Mouse (Mus musculus): ENCODE data around the gene 6430628N08Rik. TPM values are rescaled to one million over a fixed set of nuclear protein-coding genes. Genes with fewer than 3 reads are reported as not detected.

The 6430628N08Rik gene
- polyA plus RNA-seq, 1 experiment from 2014 or later = 0.10 TPM

- 86% methylated on average over 5 of the region's 5 CpGs for WGBS
- DNase-seq (ENCODE audit: low spot score) = no peak
- Histone ChIP-seq H3K4me1 (ENCODE audit: control insufficient read depth, insufficient read depth, low read length) (no peaks in the 10 kb centered on the region), H3K27me3 (replicated peaks; ENCODE audit: control insufficient read depth, insufficient read depth, low read length) (peaks cover 4% of the 10 kb centered on the region; the same call in 1 of the 2 replicates), H3K4me3 (ENCODE audit: low read depth, low read length) (no peak overlapping the region), H3K27ac (replicated peaks; ENCODE audit: low read depth, low read length) (no peak overlapping the region), H3K9me3 (ENCODE audit: control insufficient read depth, low read length) (no peaks in the 10 kb centered on the region), H3K36me3 (ENCODE audit: control insufficient read depth, insufficient read depth, low read length) (no peaks in the 10 kb centered on the region), H3K9ac (ENCODE audit: low read depth, low read length) (no peak overlapping the region), H3K4me2 (ENCODE audit: low read depth, low read length) (no peak overlapping the region)
- ATAC-seq (ENCODE audit: low read depth) = no peak
Measured at GRCm38 (mm10) chr4:115922688-115923087, 32.2 kb downstream of the 6430628N08Rik start.

GRCm38 (mm10) chr4:115923262-115923880, 32.9 kb downstream of the 6430628N08Rik start:
- Histone ChIP-seq H3K36me3 (ENCODE audit: control insufficient read depth, insufficient read depth, low read length) (no peaks in the 10 kb centered on the region), H3K4me2 (ENCODE audit: low read depth, low read length) (no peak overlapping the region), H3K27ac (replicated peaks; ENCODE audit: low read depth, low read length) (no peak overlapping the region), H3K4me3 (ENCODE audit: low read depth, low read length) (no peak overlapping the region), H3K9ac (ENCODE audit: low read depth, low read length) (no peak overlapping the region), H3K9me3 (ENCODE audit: control insufficient read depth, low read length) (no peaks in the 10 kb centered on the region), H3K4me1 (ENCODE audit: control insufficient read depth, insufficient read depth, low read length) (no peaks in the 10 kb centered on the region), H3K27me3 (replicated peaks; ENCODE audit: control insufficient read depth, insufficient read depth, low read length) (no peaks in the 10 kb centered on the region; the same call in 1 of the 2 replicates)
- ATAC-seq (ENCODE audit: low read depth) = no peak
- DNase-seq (ENCODE audit: low spot score) = no peak
- 72% methylated on average over 16 of the region's 16 CpGs for WGBS

- peaks cover 41% of the 10 kb centered on the region for H3K27me3 ChIP-seq (replicated peaks; ENCODE audit: control insufficient read depth, insufficient read depth, low read length)
- no peak for ATAC-seq (ENCODE audit: low read depth)
- WGBS = 50% methylated on average over 7 of the region's 7 CpGs
Measured at GRCm38 (mm10) chr4:115927637-115928036, 37.2 kb downstream of the 6430628N08Rik start.

DNA sequence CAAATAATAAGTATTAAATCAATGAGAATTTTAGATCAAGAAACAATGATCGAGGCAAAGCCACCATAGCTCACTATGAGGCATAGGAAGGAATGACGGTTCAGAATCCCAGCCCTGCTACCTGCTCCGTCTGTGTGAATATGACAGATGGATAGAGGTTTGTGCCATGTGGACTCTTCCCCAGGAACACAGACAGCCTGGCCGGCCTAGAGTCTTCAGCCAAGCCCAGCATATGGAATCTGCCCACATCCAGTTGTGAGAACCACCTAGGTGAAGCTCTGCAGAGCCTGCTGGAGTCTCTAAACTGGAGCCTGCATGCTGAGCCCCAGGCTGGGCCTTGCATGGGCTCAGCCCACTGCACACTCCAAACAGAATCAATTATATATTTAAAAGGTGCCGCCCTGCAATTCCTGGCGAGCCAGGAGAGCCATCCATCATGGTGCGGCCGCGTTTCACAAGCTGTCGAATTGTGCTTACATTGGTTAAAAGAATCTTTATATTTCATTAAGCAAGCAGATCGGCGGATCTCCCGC, 41.2 kb downstream of the 6430628N08Rik start:
- Histone ChIP-seq H3K27ac (replicated peaks; ENCODE audit: low read depth, low read length) (no peak overlapping the region), H3K9ac (ENCODE audit: low read depth, low read length) (no peak overlapping the region), H3K9me3 (ENCODE audit: control insufficient read depth, low read length) (no peaks in the 10 kb centered on the region), H3K27me3 (replicated peaks; ENCODE audit: control insufficient read depth, insufficient read depth, low read length) (peaks cover 78% of the 10 kb centered on the region), H3K36me3 (ENCODE audit: control insufficient read depth, insufficient read depth, low read length) (no peaks in the 10 kb centered on the region), H3K4me3 (ENCODE audit: low read depth, low read length) (no peak overlapping the region), H3K4me1 (ENCODE audit: control insufficient read depth, insufficient read depth, low read length) (no peaks in the 10 kb centered on the region), H3K4me2 (ENCODE audit: low read depth, low read length) (no peak overlapping the region)
- ATAC-seq (ENCODE audit: low read depth) (no peak), DNase-seq (ENCODE audit: low spot score) (no peak)
- WGBS = 64% methylated on average over 13 of the region's 13 CpGs

More at GRCm38 (mm10) chr4:115927637-115928036, 37.2 kb downstream of the 6430628N08Rik start:
- Histone ChIP-seq H3K36me3 (ENCODE audit: control insufficient read depth, insufficient read depth, low read length) (no peaks in the 10 kb centered on the region), H3K27ac (replicated peaks; ENCODE audit: low read depth, low read length) (no peak overlapping the region), H3K4me2 (ENCODE audit: low read depth, low read length) (no peak overlapping the region), H3K4me3 (ENCODE audit: low read depth, low read length) (no peak overlapping the region), H3K9ac (ENCODE audit: low read depth, low read length) (no peak overlapping the region), H3K9me3 (ENCODE audit: control insufficient read depth, low read length) (no peaks in the 10 kb centered on the region), H3K4me1 (ENCODE audit: control insufficient read depth, insufficient read depth, low read length) (no peaks in the 10 kb centered on the region)
- DNase-seq (ENCODE audit: low spot score) = no peak

GRCm38 (mm10) chr4:115935835-115936581, 45.5 kb downstream of the 6430628N08Rik start:
- H3K4me1 ChIP-seq (ENCODE audit: control insufficient read depth, insufficient read depth, low read length) = 0 out of 2 replicates have a peak, but pooled peaks cover 3% of the 10 kb centered on the region
- H3K4me3 ChIP-seq (ENCODE audit: low read depth, low read length) = peak overlapping the region; percentile 17; the same call in 1 of the 2 replicates
- H3K9me3 ChIP-seq (ENCODE audit: control insufficient read depth, low read length) = no peaks in the 10 kb centered on the region
- no peak for ATAC-seq (ENCODE audit: low read depth)
- no peak overlapping the region for H3K9ac ChIP-seq (ENCODE audit: low read depth, low read length)
- H3K27me3 ChIP-seq (replicated peaks; ENCODE audit: control insufficient read depth, insufficient read depth, low read length) = peaks cover 96% of the 10 kb centered on the region
- peak overlapping the region; percentile 27 for H3K4me2 ChIP-seq (ENCODE audit: low read depth, low read length)
- under 1% methylated on average over 36 of the region's 36 CpGs for WGBS
- no peaks in the 10 kb centered on the region for H3K36me3 ChIP-seq (ENCODE audit: control insufficient read depth, insufficient read depth, low read length)
- DNase-seq (ENCODE audit: low spot score) = no peak
- H3K27ac ChIP-seq (replicated peaks; ENCODE audit: low read depth, low read length) = no peak overlapping the region

- Histone ChIP-seq H3K27me3 (replicated peaks; ENCODE audit: control insufficient read depth, insufficient read depth, low read length) (peaks cover 96% of the 10 kb centered on the region), H3K36me3 (ENCODE audit: control insufficient read depth, insufficient read depth, low read length) (no peaks in the 10 kb centered on the region), H3K4me2 (ENCODE audit: low read depth, low read length) (peak overlapping the region; percentile 27), H3K4me3 (ENCODE audit: low read depth, low read length) (peak overlapping the region; percentile 17), H3K9ac (ENCODE audit: low read depth, low read length) (no peak overlapping the region), H3K4me1 (ENCODE audit: control insufficient read depth, insufficient read depth, low read length) (0 out of 2 replicates have a peak, but pooled peaks cover 3% of the 10 kb centered on the region), H3K9me3 (ENCODE audit: control insufficient read depth, low read length) (no peaks in the 10 kb centered on the region), H3K27ac (replicated peaks; ENCODE audit: low read depth, low read length) (no peak overlapping the region)
- ATAC-seq (ENCODE audit: low read depth) (no peak), DNase-seq (ENCODE audit: low spot score) (no peak)
- WGBS = 3% methylated on average over 20 of the region's 20 CpGs
Measured at GRCm38 (mm10) chr4:115936646-115937045, 46.2 kb downstream of the 6430628N08Rik start.

DNA sequence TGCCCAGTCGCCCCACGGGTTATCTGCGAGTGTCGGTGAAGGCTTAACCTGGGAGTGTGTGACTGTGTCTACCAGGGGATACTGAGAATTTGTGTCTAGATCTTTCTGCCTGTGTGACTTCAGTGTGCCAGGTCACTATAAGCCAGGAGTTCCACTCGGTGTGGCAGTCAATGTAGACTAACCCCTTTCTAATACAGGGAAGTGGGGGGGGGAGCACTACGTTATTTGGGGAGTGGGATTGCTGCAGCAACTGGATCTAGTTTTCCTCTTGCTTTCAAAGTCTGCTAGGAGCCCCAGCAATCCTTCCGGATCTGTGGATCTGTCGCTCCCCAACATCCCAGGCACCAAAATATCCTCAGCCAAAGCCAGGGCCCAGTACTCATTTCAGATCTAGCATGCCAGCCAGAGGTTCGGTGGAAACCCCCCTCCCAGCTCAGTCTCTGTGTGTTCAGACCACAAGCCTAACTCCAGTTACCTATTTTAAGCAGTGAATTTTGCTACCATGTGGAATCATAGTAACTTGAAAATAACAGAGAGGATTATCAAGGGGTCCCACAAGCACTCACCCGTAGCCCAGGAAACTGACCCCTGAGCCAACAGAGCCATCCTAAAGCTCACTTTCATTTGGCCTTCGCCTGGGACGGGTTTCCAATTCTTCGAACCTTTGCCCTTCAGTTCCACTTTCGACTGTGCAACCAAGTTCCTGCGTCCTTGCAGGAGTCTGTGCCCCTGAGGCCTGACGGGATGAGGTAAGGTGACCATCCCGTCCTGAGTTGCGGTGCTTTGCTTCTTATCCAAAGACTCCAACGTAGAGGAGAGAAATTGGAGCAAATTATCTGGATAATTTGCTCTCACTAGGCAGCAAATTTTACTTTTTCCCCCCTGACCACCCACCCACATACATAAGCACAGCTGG, 46.9 kb downstream of the 6430628N08Rik start:
- no peak overlapping the region for H3K27ac ChIP-seq (replicated peaks; ENCODE audit: low read depth, low read length)
- 8% methylated on average over 19 of the region's 19 CpGs for WGBS
- H3K4me3 ChIP-seq (ENCODE audit: low read depth, low read length) = peak overlapping the region; percentile 17; the same call in 1 of the 2 replicates
- ATAC-seq (ENCODE audit: low read depth) (no peak), DNase-seq (ENCODE audit: low spot score) (no peak)
- H3K4me2 ChIP-seq (ENCODE audit: low read depth, low read length) = peak overlapping the region; percentile 67; the same call in 1 of the 2 replicates
- 0 out of 2 replicates have a peak, but pooled peaks cover 3% of the 10 kb centered on the region for H3K4me1 ChIP-seq (ENCODE audit: control insufficient read depth, insufficient read depth, low read length)
- no peak overlapping the region for H3K9ac ChIP-seq (ENCODE audit: low read depth, low read length)
- H3K36me3 ChIP-seq (ENCODE audit: control insufficient read depth, insufficient read depth, low read length) = no peaks in the 10 kb centered on the region
- no peaks in the 10 kb centered on the region for H3K9me3 ChIP-seq (ENCODE audit: control insufficient read depth, low read length)
- H3K27me3 ChIP-seq (replicated peaks; ENCODE audit: control insufficient read depth, insufficient read depth, low read length) = peaks cover 96% of the 10 kb centered on the region
